Mouse (Mus musculus) macrophage (primary cell): ENCODE results near the gene Tfap2e. TPM values are rescaled to one million over a fixed set of nuclear protein-coding genes. Genes with fewer than 3 reads are reported as not detected.

Experiments used
- H3K27ac ChIP-seq: fragments of 350-480 bp; formaldehyde crosslinking; 2 replicates; pipeline ENCODE4 v1.9.0; 2021
- H3K36me3 ChIP-seq: fragments of 350-480 bp; formaldehyde crosslinking; 2 replicates; pipeline ENCODE4 v1.9.0; 2021; ENCODE audit errors: inconsistent target
- H3K4me3 ChIP-seq: fragments of 350-480 bp; formaldehyde crosslinking; 2 replicates; pipeline ENCODE4 v1.9.0; 2021; ENCODE audit errors: inconsistent target
- H3K79me2 ChIP-seq: fragments of 350-480 bp; formaldehyde crosslinking; 2 replicates; pipeline ENCODE4 v1.9.0; 2021; ENCODE audit errors: inconsistent target
- WGBS: methylation state at CpG from one replicate; pipeline ENCODE4 v1.1.7; 2026; ENCODE audit warnings: inconsistent platforms; ENCODE audit not compliant: missing documents; 5-methylcytosine and 5-hydroxymethylcytosine counted together
- polyA plus RNA-seq: library from polyadenylated mRNA; stranded (reverse); fragments of 250-400 nt; gene quantifications from 3 replicates; pipeline ENCODE4 v1.2.4, GENCODE M21; 2018; ENCODE audit warnings: inconsistent platforms

Gene Tfap2e
- polyA plus RNA-seq, 1 experiment from 2014 or later = not detected

- H3K79me2 ChIP-seq = peaks cover 79% of the 10 kb centered on the region; the same call in 1 of the 2 replicates
- no peak overlapping the region for H3K4me3 ChIP-seq
- no peak overlapping the region for H3K27ac ChIP-seq
- H3K36me3 ChIP-seq = peaks cover 21% of the 10 kb centered on the region
- 95% methylated on average over 4 of the region's 4 CpGs for WGBS
These were observed 39.1 kb downstream of the Tfap2e start for GRCm38 (mm10) chr4:126696908-126697307.

- peaks cover 37% of the 10 kb centered on the region for H3K36me3 ChIP-seq
- no peak overlapping the region for H3K27ac ChIP-seq
- peaks cover 95% of the 10 kb centered on the region for H3K79me2 ChIP-seq
These were observed 43.0 kb downstream of the Tfap2e start for GRCm38 (mm10) chr4:126693021-126693420.

DNA sequence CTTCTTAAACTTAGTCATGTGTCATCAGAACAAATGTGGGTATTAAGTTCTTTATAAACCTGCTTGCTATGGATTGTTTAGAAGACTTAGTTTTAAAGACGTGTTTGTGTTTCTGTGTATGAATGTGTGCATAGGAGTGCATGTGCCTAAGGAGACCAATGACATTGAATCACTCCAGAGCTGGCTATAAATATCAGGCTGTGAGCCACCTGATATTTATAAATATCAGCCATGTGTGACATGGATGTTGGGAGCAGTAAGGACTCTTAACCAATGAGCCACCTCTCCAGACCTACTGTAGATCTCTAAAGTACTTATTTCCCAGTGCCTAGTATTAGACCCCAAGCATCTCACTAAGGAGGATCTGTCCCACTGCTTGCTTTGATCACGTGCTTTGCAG is 46.6 kb downstream of the Tfap2e start:
- Histone ChIP-seq H3K36me3 (peaks cover 70% of the 10 kb centered on the region), H3K27ac (no peak overlapping the region), H3K4me3 (no peak overlapping the region), H3K79me2 (peaks cover 97% of the 10 kb centered on the region)
- 96% methylated on average over 2 of the region's 2 CpGs for WGBS

More at GRCm38 (mm10) chr4:126693021-126693420, 43.0 kb downstream of the Tfap2e start:
- 100% methylated on average over 5 of the region's 5 CpGs for WGBS
- H3K4me3 ChIP-seq = no peak overlapping the region

DNA sequence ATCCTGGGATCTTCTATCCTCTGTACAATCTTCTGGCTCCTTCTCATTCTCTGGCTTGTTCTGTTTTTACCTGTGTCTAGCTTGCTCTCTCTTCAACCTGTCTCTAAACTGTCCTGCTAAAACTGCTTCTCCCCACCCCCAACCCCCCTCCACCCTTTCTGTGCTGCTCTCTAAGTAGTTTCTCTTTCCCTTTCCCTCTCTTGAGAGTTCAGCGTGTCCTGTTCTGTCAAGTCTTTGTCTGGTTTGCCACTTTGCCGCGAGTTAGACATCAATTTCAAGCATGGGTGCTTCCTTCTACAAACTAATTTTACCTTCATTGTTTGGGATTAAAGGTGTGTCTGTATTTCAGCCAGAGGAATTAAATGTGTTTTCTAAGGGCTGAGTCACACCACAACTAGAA is 53.0 kb downstream of the Tfap2e start:
- Histone ChIP-seq H3K79me2 (peaks cover 97% of the 10 kb centered on the region), H3K4me3 (no peak overlapping the region), H3K36me3 (peaks cover 34% of the 10 kb centered on the region), H3K27ac (no peak overlapping the region)
- WGBS = 42% methylated on average over 3 of the region's 3 CpGs

DNA sequence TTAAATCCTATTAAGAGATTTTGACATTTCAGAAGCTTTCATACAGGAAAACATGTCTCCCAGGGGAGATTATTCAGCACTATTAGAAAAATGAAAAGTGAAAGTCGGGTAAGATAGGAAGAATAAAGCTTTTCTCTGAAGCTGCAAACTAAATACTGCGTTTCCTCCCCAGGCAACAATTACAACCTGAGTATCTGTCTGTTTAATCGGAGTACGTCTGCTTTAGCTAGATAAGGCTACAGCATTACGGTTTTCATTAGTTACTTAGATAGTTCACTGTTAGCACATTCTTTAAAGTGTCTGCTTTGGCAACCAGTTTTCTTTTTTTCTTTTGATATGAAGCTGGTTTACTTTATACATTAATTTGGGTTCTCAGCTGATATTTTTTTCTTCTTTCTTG is 53.7 kb downstream of the Tfap2e start:
- H3K27ac ChIP-seq = no peak overlapping the region
- H3K79me2 ChIP-seq = peaks cover 95% of the 10 kb centered on the region
- no peak overlapping the region for H3K4me3 ChIP-seq
- H3K36me3 ChIP-seq = peaks cover 26% of the 10 kb centered on the region
- 52% methylated on average over 5 of the region's 5 CpGs for WGBS

GRCm38 (mm10) chr4:126677054-126678003 is 58.7 kb downstream of the Tfap2e start, which contains the start of gene Psmb2:
Psmb2 (plus strand) TSS chr4:126677630.
- Histone ChIP-seq H3K4me3 (peak within 1 kb of the TSS; percentile 99), H3K79me2 (peaks cover 49% of the 10 kb centered on the region), H3K27ac (peak within 1 kb of the TSS; percentile 64), H3K36me3 (no peaks in the 10 kb centered on the region)
- WGBS = 3% methylated on average over 48 of the region's 48 CpGs

DNA sequence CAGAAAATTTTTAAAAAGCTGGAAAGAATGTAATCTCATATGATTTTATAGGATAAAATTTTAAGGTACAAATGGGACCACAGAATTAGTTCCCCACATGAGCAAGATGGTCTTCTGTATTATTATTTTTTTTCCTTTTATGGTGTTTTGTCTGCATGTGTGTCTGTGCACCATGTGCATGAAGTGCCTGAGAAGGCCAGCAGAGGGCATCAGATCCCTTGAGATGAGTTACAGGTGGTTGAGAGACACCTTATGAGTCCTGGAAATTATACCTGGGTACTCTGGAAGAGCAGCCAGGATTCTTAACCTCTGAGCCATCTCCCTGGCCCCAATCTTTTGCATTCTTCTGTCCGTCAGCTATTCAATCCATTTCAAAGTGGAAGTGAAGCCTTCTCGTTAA is 69.0 kb downstream of the Tfap2e start:
- H3K36me3 ChIP-seq = no peaks in the 10 kb centered on the region
- H3K4me3 ChIP-seq = no peak overlapping the region
- 88% methylated on average over 2 of the region's 2 CpGs for WGBS
- H3K27ac ChIP-seq = no peak overlapping the region
- H3K79me2 ChIP-seq = no peaks in the 10 kb centered on the region

Other genes starting within 250 kb of the Tfap2e start
- gene Ago4, start 202.8 kb downstream of the Tfap2e start, polyA plus RNA-seq = 5.6 to 10.3 TPM (median 6.6 TPM) in 3 replicates
- 1.1 to 13.8 TPM (median 13.0 TPM) in 3 replicates for gene Clspn, start 179.3 kb downstream of the Tfap2e start, polyA plus RNA-seq
- gene 5730409E04Rik, start 126.4 kb downstream of the Tfap2e start, polyA plus RNA-seq = 9.7 to 13.2 TPM (median 11.6 TPM) in 3 replicates
- gene Psmb2, start 58.6 kb downstream of the Tfap2e start, polyA plus RNA-seq = 164 to 241 TPM (median 175 TPM) in 3 replicates
- gene Ncdn, start 17.2 kb upstream of the Tfap2e start, polyA plus RNA-seq = 9.4 to 21.9 TPM (median 12.3 TPM) in 3 replicates
- 25.7 to 27.5 TPM (median 26.7 TPM) in 3 replicates for gene AU040320, start 17.3 kb upstream of the Tfap2e start, polyA plus RNA-seq
- gene Zmym4, start 231.9 kb upstream of the Tfap2e start, polyA plus RNA-seq = 9.4 to 15.1 TPM (median 14.7 TPM) in 3 replicates